Mouse (Mus musculus) megakaryocyte, embryonic 14.5 days (primary cell): ENCODE data around the gene Ergic3.

ENCODE experiments used
- FLI1 ChIP-seq: IDR thresholded peaks from 2 replicates; pipeline ENCODE4 v1.6.1; 2012; ENCODE audit warnings: low read length, inconsistent platforms, mixed read lengths
- GATA1 ChIP-seq: IDR thresholded peaks from 3 replicates; pipeline ENCODE4 v1.6.1; 2012; ENCODE audit warnings: mixed read lengths, low read length, inconsistent platforms, borderline replicate concordance

DNA sequence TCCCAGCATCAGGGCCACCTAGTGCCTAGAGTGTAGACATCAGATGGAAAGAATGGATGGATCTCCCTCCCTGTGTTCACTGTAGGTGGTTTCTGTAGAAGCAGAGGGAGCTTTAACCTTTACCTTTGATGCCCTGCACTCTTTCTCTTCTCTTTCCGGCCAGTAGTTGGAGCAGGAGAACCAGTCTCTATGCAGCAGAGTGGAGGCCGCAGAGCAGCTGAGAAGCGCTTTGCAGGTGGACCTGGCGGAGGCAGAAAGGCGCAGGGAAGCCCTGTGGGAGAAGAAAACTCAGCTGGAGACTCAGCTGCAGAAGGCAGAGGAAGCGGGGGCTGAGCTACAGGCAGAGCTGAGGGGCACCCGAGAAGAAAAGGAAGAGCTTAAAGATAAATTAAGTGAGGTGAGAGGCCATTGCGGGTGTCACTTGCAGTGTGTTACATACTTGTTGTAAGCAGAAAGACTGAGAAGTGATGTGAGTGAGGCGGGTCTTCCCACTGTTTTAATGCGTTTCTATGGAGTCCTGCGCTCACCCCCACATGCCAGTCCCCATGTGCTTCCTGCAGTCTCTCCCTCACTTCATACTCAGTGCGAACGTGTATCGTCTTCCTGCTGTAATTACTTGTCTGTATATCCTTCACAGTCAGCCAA lies 33.6 kb upstream of the Ergic3 start:
- TF ChIP-seq GATA1 = no peak
- TF ChIP-seq FLI1 = no peak
